Mouse (Mus musculus) olfactory bulb, adult 2 months (tissue): Measurements from ENCODE around the gene Gpd1. TPM values are rescaled to one million over a fixed set of nuclear protein-coding genes. Genes with fewer than 3 reads are reported as not detected.
"Not testable (repeated sequence)": the region's sequence is repeated elsewhere in the genome, so short reads cannot be mapped to it uniquely, and the experiment has no call there.

Source experiments
- H3K27ac ChIP-seq: fragments of 200-500 bp; 2 replicates; pipeline ENCODE4 v1.5.1; 2012; ENCODE audit warnings: low read depth, low read length; ENCODE audit not compliant: insufficient read depth
- H3K4me1 ChIP-seq: fragments of 200-500 bp; 2 replicates; pipeline ENCODE4 v1.6.1; 2012; ENCODE audit warnings: low read length; ENCODE audit not compliant: control insufficient read depth, insufficient read depth
- H3K4me3 ChIP-seq: fragments of 200-500 bp; 2 replicates; pipeline ENCODE4 v1.5.1; 2012; ENCODE audit warnings: mild to moderate bottlenecking, low read depth, low read length, moderate library complexity; ENCODE audit not compliant: insufficient read depth
- CTCF ChIP-seq: fragments of 200-500 bp; IDR thresholded peaks from 2 replicates; pipeline ENCODE4 v1.5.1; 2012; ENCODE audit warnings: low read depth, mild to moderate bottlenecking, low read length, moderate library complexity; ENCODE audit not compliant: insufficient read depth
- POLR2A ChIP-seq: fragments of 200-500 bp; IDR thresholded peaks from 2 replicates; pipeline ENCODE4 v1.6.1; 2012; ENCODE audit warnings: mild to moderate bottlenecking, low read depth, low read length, moderate library complexity; ENCODE audit not compliant: insufficient read depth
- WGBS: fragments of 180-500 bp; shearing (Covaris S2); methylation state at CpG from one replicate; pipeline ENCODE4 v1.1.7; 2018; 5-methylcytosine and 5-hydroxymethylcytosine counted together
- polyA plus RNA-seq: library from polyadenylated mRNA; stranded (reverse); fragments of >200 nt; gene quantifications from 2 replicates; pipeline ENCODE4 v1.2.4, GENCODE M21; 2012; ENCODE audit warnings: low replicate concordance; ENCODE audit not compliant: missing spikeins, insufficient read depth, insufficient read length

Gpd1 gene
- polyA plus RNA-seq, 1 experiment, result not detected

DNA sequence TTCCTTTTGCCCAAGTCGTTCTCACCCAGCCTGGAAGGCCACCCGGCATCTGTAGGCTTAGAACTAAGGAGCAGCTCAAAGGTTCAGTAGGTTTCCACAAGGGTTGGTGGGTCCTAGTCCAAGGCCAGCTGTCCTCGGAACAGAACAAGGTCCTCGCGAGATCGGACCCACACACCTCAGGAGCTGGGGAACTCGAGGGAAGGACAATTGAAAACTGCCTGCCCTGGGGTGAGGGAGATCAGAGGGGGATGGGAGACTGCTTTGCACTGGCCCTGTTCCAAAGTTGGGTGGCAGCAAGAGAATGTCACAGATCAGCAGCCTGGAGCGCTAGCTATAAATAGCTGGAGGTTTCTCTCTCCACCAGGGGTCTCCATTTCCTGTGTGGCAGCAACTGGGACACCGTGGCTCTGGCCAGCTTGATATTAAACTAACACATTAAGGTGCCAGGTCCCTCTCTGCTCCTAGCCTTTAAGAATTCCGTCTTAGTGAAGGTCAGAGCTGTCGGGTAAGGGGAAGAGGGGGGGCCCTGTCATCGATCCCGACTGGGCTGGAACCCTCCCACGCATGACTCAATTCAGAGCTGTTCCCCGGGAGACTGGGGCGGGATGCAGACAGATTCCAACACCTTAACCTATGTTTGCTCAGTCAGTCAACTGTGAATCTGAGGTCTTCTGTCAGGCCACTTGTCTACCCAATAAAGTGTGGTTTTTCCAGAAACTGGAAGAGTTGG lies 7.1 kb downstream of the Gpd1 start:
- H3K27ac ChIP-seq, result peak overlapping the region; percentile 98
- H3K4me3 ChIP-seq, result peak overlapping the region; percentile 54
- 7% methylated on average over 16 of the region's 16 CpGs for WGBS
- peaks cover 41% of the 10 kb centered on the region for H3K4me1 ChIP-seq
- TF ChIP-seq POLR2A (no peak), CTCF (peak; percentile 25; the same call in 1 of the 2 replicates)

- peaks cover 33% of the 10 kb centered on the region for H3K4me1 ChIP-seq
- WGBS, result 1% methylated on average over 68 of the region's 68 CpGs
- peak within 1 kb of the TSS; percentile 98 for H3K27ac ChIP-seq
- H3K4me3 ChIP-seq, result peak within 1 kb of the TSS; percentile 94
- TF ChIP-seq POLR2A (peak; percentile 65), CTCF (peak; percentile 90)
These were observed 8.2 kb downstream of the Gpd1 start, which contains the start of gene Cox14 for GRCm38 (mm10) chr15:99725341-99726155. Gene Cox14 (plus strand): TSS chr15:99725618.

- Histone ChIP-seq H3K4me3 (no peak overlapping the region), H3K4me1 (peaks cover 32% of the 10 kb centered on the region), H3K27ac (no peak overlapping the region)
- TF ChIP-seq CTCF, result no peak
- no peak for TF ChIP-seq POLR2A
- WGBS, result 57% methylated on average over 2 of the region's 2 CpGs
These were observed 9.2 kb downstream of the Gpd1 start for GRCm38 (mm10) chr15:99726549-99726948.

DNA sequence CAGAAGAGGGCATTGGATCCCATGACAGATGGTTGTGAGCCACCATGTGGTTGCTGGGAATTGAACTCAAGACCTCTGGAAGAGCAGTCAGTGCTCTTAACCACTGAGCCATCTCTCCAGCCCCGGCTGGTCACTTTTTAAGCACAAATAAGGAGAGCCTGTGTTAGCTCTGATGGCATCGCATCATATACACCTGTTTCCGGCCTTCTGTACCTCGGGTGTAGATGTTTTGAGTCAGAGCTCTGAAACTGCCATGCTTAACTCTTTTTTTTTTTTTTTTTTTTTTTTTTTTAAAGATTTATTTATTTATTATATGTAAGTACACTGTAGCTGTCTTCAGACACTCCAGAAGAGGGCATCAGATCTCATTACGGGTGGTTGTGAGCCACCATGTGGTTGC lies 9.7 kb downstream of the Gpd1 start:
- not testable (repeated sequence) for H3K4me3 ChIP-seq, H3K27ac ChIP-seq
- 96% methylated on average over 4 of the region's 5 CpGs for WGBS
- peaks cover 27% of the 10 kb centered on the region for H3K4me1 ChIP-seq

GRCm38 (mm10) chr15:99727525-99727924 lies 10.2 kb downstream of the Gpd1 start:
- TF ChIP-seq CTCF (no peak), POLR2A (no peak)
- Histone ChIP-seq H3K27ac (no peak overlapping the region), H3K4me1 (peaks cover 22% of the 10 kb centered on the region), H3K4me3 (no peak overlapping the region)
- 96% methylated on average over 12 of the region's 12 CpGs for WGBS

GRCm38 (mm10) chr15:99728211-99728610 lies 10.9 kb downstream of the Gpd1 start:
- Histone ChIP-seq H3K4me1 (peaks cover 17% of the 10 kb centered on the region), H3K4me3 (no peak overlapping the region), H3K27ac (no peak overlapping the region)
- 93% methylated on average over 5 of the region's 5 CpGs for WGBS
- TF ChIP-seq POLR2A (no peak), CTCF (no peak)

- Histone ChIP-seq H3K4me3 (no peak overlapping the region), H3K4me1 (peaks cover 7% of the 10 kb centered on the region), H3K27ac (no peak overlapping the region)
- 92% methylated on average over 4 of the region's 4 CpGs for WGBS
- no peak for TF ChIP-seq POLR2A
- no peak for TF ChIP-seq CTCF
These were observed 11.9 kb downstream of the Gpd1 start for GRCm38 (mm10) chr15:99729056-99729783.

GRCm38 (mm10) chr15:99731167-99731566 lies 13.9 kb downstream of the Gpd1 start:
- Histone ChIP-seq H3K27ac (no peak overlapping the region), H3K4me1 (peaks cover 6% of the 10 kb centered on the region), H3K4me3 (no peak overlapping the region)
- 97% methylated on average over 2 of the region's 2 CpGs for WGBS
- TF ChIP-seq CTCF, result no peak
- TF ChIP-seq POLR2A, result no peak

- WGBS, result 76% methylated on average over 3 of the region's 3 CpGs
- Histone ChIP-seq H3K4me3 (no peak overlapping the region), H3K27ac (no peak overlapping the region), H3K4me1 (peaks cover 9% of the 10 kb centered on the region)
- no peak for TF ChIP-seq CTCF
- no peak for TF ChIP-seq POLR2A
These were observed 14.4 kb downstream of the Gpd1 start for GRCm38 (mm10) chr15:99731678-99732077.
